Mouse (Mus musculus) olfactory bulb, adult 2 months (tissue): ENCODE data around the gene Yipf1.

Experiments used
- CTCF ChIP-seq: fragments of 200-500 bp; IDR thresholded peaks from 2 replicates; pipeline ENCODE4 v1.5.1; 2012; ENCODE audit warnings: low read depth, mild to moderate bottlenecking, low read length, moderate library complexity; ENCODE audit not compliant: insufficient read depth
- POLR2A ChIP-seq: fragments of 200-500 bp; IDR thresholded peaks from 2 replicates; pipeline ENCODE4 v1.6.1; 2012; ENCODE audit warnings: mild to moderate bottlenecking, low read depth, low read length, moderate library complexity; ENCODE audit not compliant: insufficient read depth

DNA sequence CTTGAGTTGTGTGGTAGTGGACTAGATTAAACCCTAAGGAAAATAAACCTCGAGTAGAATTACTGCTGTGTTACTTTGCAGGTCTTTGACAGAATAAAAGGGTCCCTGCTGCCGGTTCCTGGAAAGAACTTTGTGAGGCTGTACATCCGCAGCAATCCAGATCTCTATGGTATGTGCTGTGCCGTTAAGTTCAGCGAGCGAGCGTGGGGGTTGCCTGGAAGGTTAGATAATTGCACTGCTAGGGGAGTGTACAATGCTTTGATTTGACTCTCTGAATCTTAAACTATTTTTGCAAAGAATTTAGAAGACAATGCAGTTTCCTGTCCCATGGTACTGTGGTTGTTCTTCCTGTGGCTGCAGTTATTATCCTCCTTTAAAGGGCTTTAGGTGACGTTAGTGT, 22.2 kb downstream of the Yipf1 start:
- no peak for TF ChIP-seq CTCF
- no peak for TF ChIP-seq POLR2A
